Mouse (Mus musculus): ENCODE results near the gene Ube2o. TPM values are rescaled to one million over a fixed set of nuclear protein-coding genes. Genes with fewer than 3 reads are reported as not detected.

Gene Ube2o
- polyA plus RNA-seq, 1 experiment from 2014 or later, result 21.7 TPM

- Histone ChIP-seq H3K4me1 (replicated peaks) (peaks cover 13% of the 10 kb centered on the region; the same call in 1 of the 2 replicates), H3K9me3 (no peaks in the 10 kb centered on the region), H3K36me3 (no peaks in the 10 kb centered on the region), H3K4me2 (no peak overlapping the region), H3K9ac (replicated peaks) (no peak overlapping the region), H3K27me3 (no peaks in the 10 kb centered on the region), H3K27ac (no peak overlapping the region; the same call in 1 of the 2 replicates), H3K4me3 (replicated peaks) (no peak overlapping the region)
- no peak for ATAC-seq (ENCODE audit: insufficient number of reproducible peaks, insufficient read depth, low FRiP score, low TSS enrichment, low read depth)
- WGBS, result 66% methylated on average over 16 of the region's 16 CpGs
Measured at GRCm38 (mm10) chr11:116522886-116523698, 58.2 kb downstream of the Ube2o start.

GRCm38 (mm10) chr11:116522046-116522445, 59.2 kb downstream of the Ube2o start:
- 83% methylated on average over 3 of the region's 3 CpGs for WGBS
- H3K9me3 ChIP-seq, result no peaks in the 10 kb centered on the region
- 0 out of 2 replicates have a peak, but pooled peaks cover 3% of the 10 kb centered on the region for H3K27me3 ChIP-seq
- no peak overlapping the region for H3K27ac ChIP-seq
- no peaks in the 10 kb centered on the region for H3K36me3 ChIP-seq
- H3K4me1 ChIP-seq (replicated peaks), result peaks cover 16% of the 10 kb centered on the region; the same call in 1 of the 2 replicates
- no peak for ATAC-seq (ENCODE audit: insufficient number of reproducible peaks, insufficient read depth, low FRiP score, low TSS enrichment, low read depth)
- H3K4me3 ChIP-seq (replicated peaks), result no peak overlapping the region
- no peak overlapping the region for H3K9ac ChIP-seq (replicated peaks)
- no peak overlapping the region for H3K4me2 ChIP-seq

- H3K27me3 ChIP-seq, result 0 out of 2 replicates have a peak, but pooled peaks cover 3% of the 10 kb centered on the region
- peaks cover 16% of the 10 kb centered on the region; the same call in 1 of the 2 replicates for H3K4me1 ChIP-seq (replicated peaks)
- no peak for ATAC-seq (ENCODE audit: insufficient number of reproducible peaks, insufficient read depth, low FRiP score, low TSS enrichment, low read depth)
- no peak overlapping the region for H3K27ac ChIP-seq
- no peaks in the 10 kb centered on the region for H3K9me3 ChIP-seq
- H3K4me3 ChIP-seq (replicated peaks), result no peak overlapping the region
- 70% methylated on average over 3 of the region's 3 CpGs for WGBS
- no peak overlapping the region for H3K9ac ChIP-seq (replicated peaks)
- H3K4me2 ChIP-seq, result no peak overlapping the region
- H3K36me3 ChIP-seq, result no peaks in the 10 kb centered on the region
Measured at GRCm38 (mm10) chr11:116521143-116521542, 60.1 kb downstream of the Ube2o start.

GRCm38 (mm10) chr11:116518482-116518881, 62.8 kb downstream of the Ube2o start:
- Histone ChIP-seq H3K27me3 (peaks cover 16% of the 10 kb centered on the region), H3K4me2 (no peak overlapping the region), H3K9ac (replicated peaks) (no peak overlapping the region), H3K27ac (no peak overlapping the region), H3K9me3 (no peaks in the 10 kb centered on the region), H3K4me3 (replicated peaks) (no peak overlapping the region), H3K4me1 (replicated peaks) (peaks cover 19% of the 10 kb centered on the region), H3K36me3 (no peaks in the 10 kb centered on the region)
- WGBS, result 62% methylated on average over 8 of the region's 8 CpGs
- ATAC-seq (ENCODE audit: insufficient number of reproducible peaks, insufficient read depth, low FRiP score, low TSS enrichment, low read depth), result no peak

GRCm38 (mm10) chr11:116515330-116516020, 65.8 kb downstream of the Ube2o start:
- Histone ChIP-seq H3K4me2 (peak overlapping the region; percentile 37), H3K9me3 (no peaks in the 10 kb centered on the region), H3K4me1 (replicated peaks) (peaks cover 11% of the 10 kb centered on the region), H3K27ac (no peak overlapping the region), H3K27me3 (peaks cover 16% of the 10 kb centered on the region), H3K4me3 (replicated peaks) (0 out of 2 replicates have a peak overlapping the region, but pooled peaks have one; percentile 4), H3K9ac (replicated peaks) (no peak overlapping the region), H3K36me3 (no peaks in the 10 kb centered on the region)
- ATAC-seq (ENCODE audit: insufficient number of reproducible peaks, insufficient read depth, low FRiP score, low TSS enrichment, low read depth), result no peak; the same call in 1 of the 2 replicates
- 14% methylated on average over 24 of the region's 24 CpGs for WGBS

GRCm38 (mm10) chr11:116513531-116514038, 67.7 kb downstream of the Ube2o start:
- Histone ChIP-seq H3K4me2 (no peak overlapping the region), H3K4me3 (replicated peaks) (no peak overlapping the region), H3K9me3 (no peaks in the 10 kb centered on the region), H3K4me1 (replicated peaks) (peaks cover 13% of the 10 kb centered on the region), H3K27ac (no peak overlapping the region), H3K27me3 (peaks cover 16% of the 10 kb centered on the region), H3K36me3 (no peaks in the 10 kb centered on the region), H3K9ac (replicated peaks) (no peak overlapping the region)
- ATAC-seq (ENCODE audit: insufficient number of reproducible peaks, insufficient read depth, low FRiP score, low TSS enrichment, low read depth), result no peak
- 73% methylated on average over 4 of the region's 4 CpGs for WGBS

GRCm38 (mm10) chr11:116512987-116513386, 68.3 kb downstream of the Ube2o start:
- ATAC-seq (ENCODE audit: insufficient number of reproducible peaks, insufficient read depth, low FRiP score, low TSS enrichment, low read depth), result no peak
- 82% methylated on average over 6 of the region's 6 CpGs for WGBS
- peaks cover 16% of the 10 kb centered on the region for H3K27me3 ChIP-seq

GRCm38 (mm10) chr11:116512154-116512553, 69.1 kb downstream of the Ube2o start:
- no peaks in the 10 kb centered on the region for H3K9me3 ChIP-seq
- no peak overlapping the region for H3K4me3 ChIP-seq (replicated peaks)
- no peak for ATAC-seq (ENCODE audit: insufficient number of reproducible peaks, insufficient read depth, low FRiP score, low TSS enrichment, low read depth)
- no peak overlapping the region for H3K27ac ChIP-seq
- H3K9ac ChIP-seq (replicated peaks), result no peak overlapping the region
- H3K4me2 ChIP-seq, result no peak overlapping the region
- H3K27me3 ChIP-seq, result peaks cover 13% of the 10 kb centered on the region
- no peaks in the 10 kb centered on the region for H3K36me3 ChIP-seq
- peaks cover 12% of the 10 kb centered on the region for H3K4me1 ChIP-seq (replicated peaks)
- WGBS, result 91% methylated on average over 7 of the region's 7 CpGs

More at GRCm38 (mm10) chr11:116512987-116513386, 68.3 kb downstream of the Ube2o start:
- Histone ChIP-seq H3K4me1 (replicated peaks) (peaks cover 15% of the 10 kb centered on the region), H3K36me3 (no peaks in the 10 kb centered on the region), H3K9me3 (no peaks in the 10 kb centered on the region), H3K9ac (replicated peaks) (no peak overlapping the region), H3K4me2 (no peak overlapping the region), H3K27ac (no peak overlapping the region), H3K4me3 (replicated peaks) (no peak overlapping the region)

GRCm38 (mm10) chr11:116511301-116511868, 69.9 kb downstream of the Ube2o start:
- no peak for ATAC-seq (ENCODE audit: insufficient number of reproducible peaks, insufficient read depth, low FRiP score, low TSS enrichment, low read depth)
- peaks cover 13% of the 10 kb centered on the region for H3K27me3 ChIP-seq
- H3K4me3 ChIP-seq (replicated peaks), result no peak overlapping the region
- no peak overlapping the region for H3K9ac ChIP-seq (replicated peaks)
- 67% methylated on average over 7 of the region's 7 CpGs for WGBS
- H3K4me1 ChIP-seq (replicated peaks), result peaks cover 12% of the 10 kb centered on the region
- H3K9me3 ChIP-seq, result no peaks in the 10 kb centered on the region
- no peak overlapping the region for H3K27ac ChIP-seq
- no peak overlapping the region for H3K4me2 ChIP-seq
- H3K36me3 ChIP-seq, result no peaks in the 10 kb centered on the region

GRCm38 (mm10) chr11:116508689-116509088, 72.6 kb downstream of the Ube2o start:
- no peak overlapping the region for H3K4me3 ChIP-seq (replicated peaks)
- no peak overlapping the region for H3K4me2 ChIP-seq
- H3K9me3 ChIP-seq, result no peaks in the 10 kb centered on the region
- H3K9ac ChIP-seq (replicated peaks), result no peak overlapping the region
- ATAC-seq (ENCODE audit: insufficient number of reproducible peaks, insufficient read depth, low FRiP score, low TSS enrichment, low read depth), result no peak
- 0 out of 2 replicates have a peak overlapping the region, but pooled peaks have one; percentile 51 for H3K27ac ChIP-seq
- 0 out of 2 replicates have a peak, but pooled peaks cover 4% of the 10 kb centered on the region for H3K4me1 ChIP-seq (replicated peaks)
- H3K36me3 ChIP-seq, result no peaks in the 10 kb centered on the region
- WGBS, result 10% methylated on average over 2 of the region's 2 CpGs
- no peaks in the 10 kb centered on the region for H3K27me3 ChIP-seq

Measured in limb, embryonic 12.5 days (tissue).